In the genomic region with DNA sequence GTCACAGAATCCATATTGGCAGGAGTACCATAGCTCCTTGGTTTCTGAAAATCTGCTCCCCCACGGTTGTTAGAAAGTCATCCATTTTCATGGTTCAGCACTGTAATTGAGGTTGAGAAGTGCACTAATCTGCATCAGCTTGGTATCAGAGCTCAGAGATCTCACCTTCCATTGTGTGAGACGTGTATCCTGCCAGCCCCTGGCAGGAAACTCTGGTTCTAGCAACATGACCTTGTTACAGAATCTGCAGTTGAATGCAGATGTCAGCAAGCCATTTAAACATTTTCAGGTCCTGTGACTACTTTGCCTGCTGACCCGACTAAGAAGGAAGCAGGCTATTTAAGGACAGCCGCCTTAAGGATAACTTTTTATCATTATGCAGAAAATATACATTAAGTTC, we compare ENCODE assay signal across 27 mouse cellular contexts. TPM values are rescaled to one million over a fixed set of nuclear protein-coding genes. Genes with fewer than 3 reads are reported as not detected.
DNase-seq lines count a peak whose midpoint lies in the region; ATAC-seq and TF ChIP-seq lines count a peak whose summit lies in the region.
"Had no signal": no experiment of that assay in that cellular context is flagged by ENCODE, and none has a peak within 500 bp of the region (broad histone marks: within the 10 kb centered on the region; RNA-seq: fewer than 3 reads in every experiment).

No protein-coding gene starts in this region.

- H3K9ac ChIP-seq in midbrain, embryonic 11.5 days (ENCODE audit: low read length), result no peak overlapping the region
- no peak overlapping the region for H3K9ac ChIP-seq in midbrain, embryonic 16.5 days (ENCODE audit: low read depth, low read length)
- no peak overlapping the region for H3K9ac ChIP-seq in midbrain, embryonic 15.5 days
- H3K9ac ChIP-seq: embryonic facial prominence, embryonic 13.5 days; liver, embryonic 14.5 days; stomach, embryonic 15.5 days had no signal

- H3K36me3 ChIP-seq in midbrain, embryonic 11.5 days (ENCODE audit: control insufficient read depth, insufficient read depth, low read length), result no peaks in the 10 kb centered on the region
- no peaks in the 10 kb centered on the region for H3K36me3 ChIP-seq in midbrain, embryonic 16.5 days (ENCODE audit: control insufficient read depth, insufficient read depth, low read length)
- H3K36me3 ChIP-seq in midbrain, embryonic 15.5 days (replicated peaks), result no peaks in the 10 kb centered on the region
- no peaks in the 10 kb centered on the region for H3K36me3 ChIP-seq in kidney, adult 2 months (ENCODE audit: control insufficient read depth, insufficient read depth, low read length)
- H3K36me3 ChIP-seq: embryonic facial prominence, embryonic 13.5 days; forebrain, embryonic 10.5 days; stomach, embryonic 15.5 days had no signal

- no peaks in the 10 kb centered on the region for H3K27me3 ChIP-seq in midbrain, embryonic 11.5 days (ENCODE audit: control insufficient read depth, insufficient read depth, low read length)
- H3K27me3 ChIP-seq in midbrain, embryonic 16.5 days (ENCODE audit: control insufficient read depth, insufficient read depth, low read depth, low read length), result no peaks in the 10 kb centered on the region
- H3K27me3 ChIP-seq in midbrain, embryonic 15.5 days (replicated peaks), result no peaks in the 10 kb centered on the region
- H3K27me3 ChIP-seq in kidney, adult 2 months (replicated peaks; ENCODE audit: control insufficient read depth, insufficient read depth, low read length), result no peaks in the 10 kb centered on the region
- H3K27me3 ChIP-seq: stomach, embryonic 15.5 days had no signal

- WGBS in midbrain, embryonic 11.5 days, result 86% methylated on average over 4 of the region's 4 CpGs
- 70% methylated on average over 4 of the region's 4 CpGs for WGBS in midbrain, embryonic 16.5 days
- WGBS in midbrain, embryonic 15.5 days, result 70% methylated on average over 4 of the region's 4 CpGs
- WGBS in kidney, adult 2 months, result 72% methylated on average over 4 of the region's 4 CpGs

- peak; percentile 78 for DNase-seq in heart, adult 11 months
- no peak for DNase-seq in heart, adult 8-10 months (ENCODE audit: low spot score)
- DNase-seq in midbrain, embryonic 11.5 days (ENCODE audit: low spot score, missing footprints), result peak; percentile 51
- peak; percentile 13 for DNase-seq in thymus, postnatal 4 days
- DNase-seq in thymus, postnatal 10 days (ENCODE audit: low spot score in 2 of 2), result no peak
- no peak for DNase-seq in kidney, adult 2 months
- DNase-seq: adrenal gland, postnatal 25 days; B cell, adult 2 months; cerebellum, adult 18-20 months; cerebellum, postnatal 10 days; heart, postnatal 36 days; kidney, adult 9 months; kidney, postnatal 10 days; layer of hippocampus, postnatal 36 days; left cerebral cortex, postnatal 4 days; lung, adult 2 months; lung, postnatal 10 days; right cerebral cortex, postnatal 25 days had no signal

- peaks cover 17% of the 10 kb centered on the region for H3K4me1 ChIP-seq in midbrain, embryonic 11.5 days (ENCODE audit: control insufficient read depth, insufficient read depth, low read length)
- peaks cover 25% of the 10 kb centered on the region for H3K4me1 ChIP-seq in midbrain, embryonic 16.5 days (ENCODE audit: control insufficient read depth, insufficient read depth, low read length)
- peaks cover 34% of the 10 kb centered on the region for H3K4me1 ChIP-seq in midbrain, embryonic 15.5 days
- no peaks in the 10 kb centered on the region for H3K4me1 ChIP-seq in kidney, adult 2 months (ENCODE audit: control insufficient read depth, insufficient read depth, low read length)

- no peak for TF ChIP-seq CTCF in kidney, adult 2 months (conservative IDR thresholded peaks at IDR 0.05; ENCODE audit: insufficient read depth, insufficient read length, low read depth, low read length)

- H3K27ac ChIP-seq in midbrain, embryonic 11.5 days (ENCODE audit: low read depth, low read length), result no peak overlapping the region
- H3K27ac ChIP-seq in midbrain, embryonic 16.5 days (ENCODE audit: low read length), result no peak overlapping the region
- 0 out of 2 replicates have a peak overlapping the region, but pooled peaks have one; percentile 94 for H3K27ac ChIP-seq in midbrain, embryonic 15.5 days
- no peak overlapping the region for H3K27ac ChIP-seq in kidney, adult 2 months (ENCODE audit: insufficient read depth, low read depth, low read length)
- H3K27ac ChIP-seq: embryonic facial prominence, embryonic 13.5 days; forebrain, embryonic 10.5 days; liver, embryonic 14.5 days; macrophage; stomach, embryonic 15.5 days had no signal

- no peak overlapping the region for H3K4me3 ChIP-seq in midbrain, embryonic 11.5 days (ENCODE audit: low read depth, low read length)
- no peak overlapping the region for H3K4me3 ChIP-seq in midbrain, embryonic 16.5 days (ENCODE audit: low read depth, low read length)
- H3K4me3 ChIP-seq in midbrain, embryonic 15.5 days, result no peak overlapping the region
- no peak overlapping the region for H3K4me3 ChIP-seq in kidney, adult 2 months (ENCODE audit: insufficient read depth, low read depth, low read length)
- H3K4me3 ChIP-seq: embryonic facial prominence, embryonic 13.5 days; forebrain, embryonic 10.5 days; stomach, embryonic 15.5 days had no signal

- no peak for ATAC-seq in midbrain, embryonic 11.5 days (ENCODE audit: low FRiP score)
- ATAC-seq in midbrain, embryonic 16.5 days, result no peak
- no peak for ATAC-seq in midbrain, embryonic 15.5 days (replicated peaks)
- ATAC-seq: intestine, embryonic 16.5 days had no signal

- H3K4me2 ChIP-seq in midbrain, embryonic 11.5 days, result no peak overlapping the region
- no peak overlapping the region for H3K4me2 ChIP-seq in midbrain, embryonic 16.5 days (ENCODE audit: low read length)
- no peak overlapping the region for H3K4me2 ChIP-seq in midbrain, embryonic 15.5 days
- H3K4me2 ChIP-seq: embryonic facial prominence, embryonic 13.5 days; heart, embryonic 11.5 days; stomach, embryonic 15.5 days had no signal

- H3K9me3 ChIP-seq in midbrain, embryonic 11.5 days (ENCODE audit: control insufficient read depth, low read length), result no peaks in the 10 kb centered on the region
- H3K9me3 ChIP-seq in midbrain, embryonic 16.5 days (replicated peaks; ENCODE audit: control insufficient read depth, low read length, poor library complexity, severe bottlenecking), result no peaks in the 10 kb centered on the region
- no peaks in the 10 kb centered on the region for H3K9me3 ChIP-seq in midbrain, embryonic 15.5 days
- H3K9me3 ChIP-seq: embryonic facial prominence, embryonic 13.5 days; forebrain, embryonic 10.5 days; stomach, embryonic 15.5 days had no signal

- TF ChIP-seq POLR2A in kidney, adult 2 months (IDR thresholded peaks at IDR 0.05; ENCODE audit: low read depth, low read length), result no peak

RNA-seq across cellular contexts. Expression of gene Atp8a1, which starts 2.2 kb away (rescaled TPM):
- total RNA-seq in heart, adult 8-10 months (2022), result 10 to 100 TPM; 24.5 to 29.8 (median 26.1) TPM
- polyA plus RNA-seq in midbrain, embryonic 11.5 days (2014; fragmentation: Nextera tagmentation; extraction: Ambion mirVana), result 31.9 and 33.4 TPM in 2 replicates
- polyA plus RNA-seq in midbrain, embryonic 16.5 days (2015; fragmentation: Nextera tagmentation; extraction: Ambion mirVana), result 51.9 and 53.6 TPM in 2 replicates
- polyA plus RNA-seq in midbrain, embryonic 15.5 days (2015; fragmentation: Nextera tagmentation; extraction: Ambion mirVana), result 46.2 and 53.6 TPM in 2 replicates
- 5.1 and 9.0 TPM in 2 replicates for polyA plus RNA-seq in kidney, adult 2 months (2012; rRNA removed)

Comparison
In these comparisons a context has a peak if more than half of its experiments do, and no peak if none do; other contexts are left out.
1. DNase-seq: peak in heart, adult 11 months (single experiment), midbrain, embryonic 11.5 days (single experiment) and thymus, postnatal 4 days (single experiment); none in heart, adult 8-10 months (single experiment), thymus, postnatal 10 days (0 of 2) and kidney, adult 2 months (single experiment).